In genomic region chr6:85017011-85017410, GRCm38 (mm10) we compare ENCODE assay signal across 13 mouse cellular contexts. TPM values are rescaled to one million over a fixed set of nuclear protein-coding genes. Genes with fewer than 3 reads are reported as not detected.
A peak's percentile ranks its signal among the peaks of the same experiment; 100 is the strongest.
DNase-seq lines count a peak whose midpoint lies in the region; ATAC-seq and TF ChIP-seq lines count a peak whose summit lies in the region.
"Had no signal": no experiment of that assay in that cellular context is flagged by ENCODE, and none has a peak within 500 bp of the region (broad histone marks: within the 10 kb centered on the region; RNA-seq: fewer than 3 reads in every experiment).

No protein-coding gene starts in this region.

- H3K9me3 ChIP-seq in embryonic facial prominence, embryonic 11.5 days (replicated peaks; ENCODE audit: control insufficient read depth, low read length) = no peaks in the 10 kb centered on the region
- H3K9me3 ChIP-seq in embryonic facial prominence, embryonic 10.5 days = no peaks in the 10 kb centered on the region
- H3K9me3 ChIP-seq in neural tube, embryonic 15.5 days (replicated peaks) = no peaks in the 10 kb centered on the region
- H3K9me3 ChIP-seq: forebrain, embryonic 13.5 days; hindbrain, embryonic 15.5 days had no signal

- no peak overlapping the region for H3K27ac ChIP-seq in embryonic facial prominence, embryonic 11.5 days (replicated peaks; ENCODE audit: low read depth, low read length)
- no peak overlapping the region for H3K27ac ChIP-seq in embryonic facial prominence, embryonic 10.5 days (replicated peaks)
- H3K27ac ChIP-seq in left cerebral cortex, adult 2 months = no peak overlapping the region
- H3K27ac ChIP-seq in neural tube, embryonic 15.5 days (replicated peaks) = no peak overlapping the region
- H3K27ac ChIP-seq: forebrain, embryonic 13.5 days; hindbrain, embryonic 15.5 days; liver, embryonic 14.5 days had no signal

- H3K36me3 ChIP-seq in embryonic facial prominence, embryonic 11.5 days (replicated peaks; ENCODE audit: control insufficient read depth, insufficient read depth, low read depth, low read length) = no peaks in the 10 kb centered on the region
- H3K36me3 ChIP-seq in embryonic facial prominence, embryonic 10.5 days (replicated peaks) = no peaks in the 10 kb centered on the region
- H3K36me3 ChIP-seq in neural tube, embryonic 15.5 days = no peaks in the 10 kb centered on the region
- H3K36me3 ChIP-seq: hindbrain, embryonic 15.5 days had no signal

- 32% methylated on average over 2 of the region's 2 CpGs for WGBS in embryonic facial prominence, embryonic 11.5 days
- 46% methylated on average over 2 of the region's 2 CpGs for WGBS in embryonic facial prominence, embryonic 10.5 days
- 41% methylated on average over 2 of the region's 2 CpGs for WGBS in neural tube, embryonic 15.5 days

- H3K9ac ChIP-seq in embryonic facial prominence, embryonic 11.5 days (replicated peaks; ENCODE audit: low read length) = no peak overlapping the region
- no peak overlapping the region for H3K9ac ChIP-seq in neural tube, embryonic 15.5 days (replicated peaks)
- H3K9ac ChIP-seq: forebrain, embryonic 13.5 days; hindbrain, embryonic 15.5 days; liver, embryonic 14.5 days had no signal

- peak; percentile 74 for DNase-seq in embryonic facial prominence, embryonic 11.5 days (ENCODE audit: low spot score)
- DNase-seq in embryonic facial prominence, embryonic 10.5 days (ENCODE audit: low spot score) = no peak
- DNase-seq in left cerebral cortex, adult 2 months (ENCODE audit: extremely low spot score in 1 of 2, low spot score in 2 of 2) = no peak
- DNase-seq in left cerebral cortex, adult 9 months (ENCODE audit: low spot score in 2 of 2) = no peak
- peak; percentile 61 for DNase-seq in MN1 (ENCODE audit: low spot score)
- peak; percentile 29 for DNase-seq in induced T-regulatory cell, adult 2 months (ENCODE audit: low read depth)
- DNase-seq: cerebellum, adult 9-11 months had no signal

- no peaks in the 10 kb centered on the region for H3K27me3 ChIP-seq in embryonic facial prominence, embryonic 11.5 days (ENCODE audit: control insufficient read depth, insufficient read depth, low read length)
- H3K27me3 ChIP-seq in embryonic facial prominence, embryonic 10.5 days (replicated peaks; ENCODE audit: low read depth, poor library complexity, severe bottlenecking) = no peaks in the 10 kb centered on the region
- no peaks in the 10 kb centered on the region for H3K27me3 ChIP-seq in neural tube, embryonic 15.5 days (replicated peaks)
- H3K27me3 ChIP-seq: forebrain, embryonic 13.5 days; hindbrain, embryonic 15.5 days had no signal

- ATAC-seq in embryonic facial prominence, embryonic 11.5 days (replicated peaks; ENCODE audit: insufficient number of reproducible peaks, low FRiP score, low TSS enrichment, low read depth) = no peak
- ATAC-seq in frontal cortex, adult (ENCODE audit: low TSS enrichment) = no peak
- ATAC-seq in neural tube, embryonic 15.5 days (ENCODE audit: low FRiP score) = no peak
- ATAC-seq: forebrain, embryonic 13.5 days; midbrain, embryonic 16.5 days had no signal

- no peak overlapping the region for H3K4me3 ChIP-seq in embryonic facial prominence, embryonic 11.5 days (ENCODE audit: low read depth, low read length)
- H3K4me3 ChIP-seq in embryonic facial prominence, embryonic 10.5 days = no peak overlapping the region
- no peak overlapping the region for H3K4me3 ChIP-seq in left cerebral cortex, adult 2 months
- no peak overlapping the region for H3K4me3 ChIP-seq in neural tube, embryonic 15.5 days (replicated peaks)
- H3K4me3 ChIP-seq: forebrain, embryonic 13.5 days; hindbrain, embryonic 15.5 days had no signal

- intact Hi-C loops in left cerebral cortex, adult 2 months (cut with DNase I) = loop anchor here (5.0 to 10.0 kb wide), 3 partner anchors 100 to 925 kb away; partner anchors contain the start of gene Cyp26b1

- H3K4me1 ChIP-seq in embryonic facial prominence, embryonic 11.5 days (ENCODE audit: control insufficient read depth, insufficient read depth, low read length) = no peaks in the 10 kb centered on the region
- peaks cover 19% of the 10 kb centered on the region for H3K4me1 ChIP-seq in embryonic facial prominence, embryonic 10.5 days
- no peaks in the 10 kb centered on the region for H3K4me1 ChIP-seq in neural tube, embryonic 15.5 days
- H3K4me1 ChIP-seq: hindbrain, embryonic 15.5 days had no signal

- peak; percentile 69 for TF ChIP-seq CTCF in left cerebral cortex, adult 2 months (IDR thresholded peaks at IDR 0.05)

- no peak overlapping the region for H3K4me2 ChIP-seq in embryonic facial prominence, embryonic 11.5 days (ENCODE audit: low read depth, low read length)
- H3K4me2 ChIP-seq in neural tube, embryonic 15.5 days = no peak overlapping the region
- H3K4me2 ChIP-seq: forebrain, embryonic 13.5 days; hindbrain, embryonic 15.5 days had no signal

RNA-seq across cellular contexts. Expression of gene Exoc6b, which starts 52.3 kb away (rescaled TPM):
- polyA plus RNA-seq in embryonic facial prominence, embryonic 11.5 days (2014; fragmentation: Nextera tagmentation; extraction: Ambion mirVana) = 33.4 and 36.0 TPM in 2 replicates
- 26.2 and 27.4 TPM in 2 replicates for polyA plus RNA-seq in embryonic facial prominence, embryonic 10.5 days (2016; fragmentation: Nextera tagmentation; extraction: Ambion mirVana)
- total RNA-seq in left cerebral cortex, adult 2 months (2021) = 10 to 100 TPM; 85.0 to 93.3 TPM
- polyA plus RNA-seq in neural tube, embryonic 15.5 days (2015; fragmentation: Nextera tagmentation; extraction: Ambion mirVana) = 42.4 and 44.5 TPM in 2 replicates

Comparison
In these comparisons a context has a peak if more than half of its experiments do, and no peak if none do; other contexts are left out.
1. DNase-seq: peak in embryonic facial prominence, embryonic 11.5 days (single experiment), MN1 (single experiment) and induced T-regulatory cell, adult 2 months (single experiment); none in embryonic facial prominence, embryonic 10.5 days (single experiment), left cerebral cortex, adult 2 months (0 of 2) and left cerebral cortex, adult 9 months (0 of 2).